Mouse (Mus musculus) intestine, embryonic 14.5 days (tissue): ENCODE measurements around the gene Cmc4. TPM values are rescaled to one million over a fixed set of nuclear protein-coding genes. Genes with fewer than 3 reads are reported as not detected.

Source experiments
- ATAC-seq: fragments of 200-750 bp; cut with Nextera tagmentation; replicated peaks from 2 replicates; pipeline ENCODE4 v1.8.0; 2017; ENCODE audit warnings: low read depth, moderate number of reproducible peaks, moderate TSS enrichment, moderate library complexity; ENCODE audit not compliant: low FRiP score, low TSS enrichment
- DNase-seq: peaks from one replicate; pipeline ENCODE4 v3.0.0-alpha.2; 2018; ENCODE audit warnings: low spot score
- H3K27ac ChIP-seq: fragments of 300-500 bp; sonication (generic); 2 replicates; pipeline ENCODE4 v1.5.1; 2014; ENCODE audit warnings: low read depth, mild to moderate bottlenecking, control low read depth
- H3K27me3 ChIP-seq: fragments of 300-500 bp; sonication (generic); replicated peaks from 2 replicates; pipeline ENCODE4 v1.6.1; 2014; ENCODE audit warnings: low read length, control low read depth; ENCODE audit not compliant: control insufficient read depth, insufficient read depth
- H3K36me3 ChIP-seq: fragments of 300-500 bp; sonication (generic); 2 replicates; pipeline ENCODE4 v1.6.1; 2014; ENCODE audit warnings: low read length, control low read depth; ENCODE audit not compliant: control insufficient read depth, insufficient read depth
- H3K4me1 ChIP-seq: fragments of 300-500 bp; sonication (generic); replicated peaks from 2 replicates; pipeline ENCODE4 v1.6.1; 2014; ENCODE audit warnings: low read length, control low read depth, mixed read lengths; ENCODE audit not compliant: control insufficient read depth, insufficient read depth
- H3K4me2 ChIP-seq: fragments of 300-500 bp; sonication (generic); 2 replicates; pipeline ENCODE4 v1.6.1; 2014; ENCODE audit warnings: low read length
- H3K4me3 ChIP-seq: fragments of 300-500 bp; sonication (generic); 2 replicates; pipeline ENCODE4 v1.5.1; 2014; ENCODE audit warnings: low read depth, low read length, control low read depth, mixed read lengths
- H3K9ac ChIP-seq: fragments of 300-500 bp; sonication (generic); 2 replicates; pipeline ENCODE4 v1.6.1; 2014; ENCODE audit warnings: mild to moderate bottlenecking, low read length
- H3K9me3 ChIP-seq: fragments of 300-500 bp; sonication (generic); 2 replicates; pipeline ENCODE4 v1.6.1; 2016; ENCODE audit warnings: low read length, control low read depth; ENCODE audit not compliant: control insufficient read depth
- WGBS: fragments of 180-500 bp; shearing (Covaris S2); extraction: QIAGEN DNeasy Blood & Tissue Kit; methylation state at CpG from one replicate; pipeline ENCODE4 v1.1.7; 2014; 5-methylcytosine and 5-hydroxymethylcytosine counted together
- polyA plus RNA-seq: library from polyadenylated mRNA; unstranded; fragments of >200 nt; fragmentation: Nextera tagmentation; extraction: Ambion mirVana; gene quantifications from 2 replicates; pipeline ENCODE4 v1.2.1, GENCODE M21; 2014

The Cmc4 gene
- 23.7 and 24.3 TPM in 2 replicates for polyA plus RNA-seq

DNA sequence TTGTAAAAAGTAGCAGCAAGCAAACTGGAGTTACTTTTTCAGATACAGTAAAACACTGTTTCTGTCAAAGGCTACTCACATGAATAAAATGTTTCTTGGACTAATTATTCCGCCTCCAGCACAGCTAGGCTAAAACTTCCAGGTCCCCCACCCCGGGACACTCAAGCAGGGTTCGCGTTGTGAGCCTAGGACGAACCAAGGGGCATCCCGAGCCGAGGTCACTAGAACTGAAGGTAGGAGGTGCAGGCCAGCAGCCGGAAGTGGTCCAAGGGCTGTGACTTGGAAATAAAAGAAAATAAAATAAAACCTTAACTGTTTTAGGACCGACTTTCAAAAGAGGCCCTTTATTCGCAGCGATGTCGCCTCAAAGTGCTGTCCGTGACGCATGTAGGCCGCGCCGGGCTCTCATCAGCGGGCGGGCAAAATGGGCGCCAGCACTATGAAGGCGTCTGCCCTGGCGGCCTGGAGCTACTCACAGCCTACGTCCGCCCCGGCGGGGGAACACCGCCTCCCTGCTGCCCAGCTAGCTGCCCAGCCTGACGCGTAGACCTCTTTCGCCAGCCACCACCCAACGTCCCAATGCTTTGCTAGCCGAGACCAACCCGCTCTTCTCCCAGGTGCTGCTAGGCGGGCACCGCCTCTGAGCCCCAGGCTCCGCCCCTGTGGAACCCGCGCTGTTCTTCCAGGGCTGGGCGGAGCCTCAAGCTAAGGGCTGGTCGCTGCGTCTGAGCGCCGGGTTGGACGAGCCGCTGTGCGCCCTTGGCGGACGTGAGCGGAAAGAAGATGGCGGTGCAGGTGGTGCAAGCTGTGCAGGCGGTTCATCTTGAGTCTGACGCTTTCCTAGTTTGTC is at the start of gene Cmc4, which contains the start of the genes Mtcp1 and Brcc3:
Gene Cmc4, minus strand, starts transcription at position 649 of the 850 bp plus-strand sequence.
Gene Mtcp1, minus strand, starts transcription at position 653 of the 850 bp plus-strand sequence.
Gene Brcc3, plus strand, starts transcription at position 693 of the 850 bp plus-strand sequence.
- DNase-seq = peak; percentile 83
- Histone ChIP-seq H3K4me3 (peak within 1 kb of the TSS; percentile 47), H3K9ac (peak within 1 kb of the TSS; percentile 67), H3K27me3 (no peaks in the 10 kb centered on the region), H3K4me2 (peak within 1 kb of the TSS; percentile 54), H3K9me3 (no peaks in the 10 kb centered on the region), H3K4me1 (no peaks in the 10 kb centered on the region), H3K27ac (peak within 1 kb of the TSS; percentile 81), H3K36me3 (no peaks in the 10 kb centered on the region)
- peak; percentile 100 for ATAC-seq
- WGBS = 12% methylated on average over 52 of the region's 52 CpGs

DNA sequence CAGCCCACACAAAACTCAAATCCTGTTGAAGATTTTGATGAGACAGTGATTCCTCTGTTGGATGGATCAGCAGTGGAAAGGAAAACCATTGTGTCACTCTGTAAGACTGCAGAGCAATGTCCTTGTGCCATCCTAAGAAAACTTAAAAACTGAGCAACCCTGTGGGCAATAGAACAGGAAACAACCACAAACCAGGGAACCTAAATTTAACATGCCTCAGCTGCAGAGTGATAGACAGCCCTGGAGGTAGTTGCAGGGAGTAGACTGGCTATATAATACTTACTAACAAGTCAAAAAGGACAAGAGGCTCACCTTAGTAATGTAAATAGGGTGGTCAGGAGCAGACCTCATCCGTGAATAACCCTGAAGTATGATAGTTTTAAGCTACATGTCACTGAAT is 38.2 kb upstream of the Cmc4 start:
- WGBS = 80% methylated on average over 1 of the region's 1 CpGs

DNA sequence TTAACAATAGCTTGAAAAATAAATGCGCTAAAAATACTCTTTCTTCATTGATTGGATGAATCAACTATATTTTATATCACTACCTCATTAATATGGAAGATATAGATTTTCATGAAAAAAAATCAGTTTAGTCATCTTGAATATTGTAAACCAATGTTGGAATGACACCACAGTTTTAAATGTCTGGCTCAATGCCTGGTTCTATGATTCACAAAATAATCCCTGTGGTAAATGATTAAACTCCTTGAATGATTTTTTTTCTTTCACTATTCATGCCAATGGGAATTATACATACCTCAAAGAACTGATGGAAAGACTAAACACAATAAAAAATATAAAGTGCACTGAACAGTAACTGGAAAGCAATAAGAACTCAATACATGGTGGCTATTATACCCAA is 6.7 kb downstream of the Cmc4 start:
- no peak overlapping the region for H3K4me2 ChIP-seq
- DNase-seq (no peak), ATAC-seq (no peak)
- H3K4me3 ChIP-seq = no peak overlapping the region
- no peaks in the 10 kb centered on the region for H3K9me3 ChIP-seq
- H3K27me3 ChIP-seq = no peaks in the 10 kb centered on the region
- H3K4me1 ChIP-seq = no peaks in the 10 kb centered on the region
- no peak overlapping the region for H3K9ac ChIP-seq
- H3K36me3 ChIP-seq = no peaks in the 10 kb centered on the region
- no peak overlapping the region for H3K27ac ChIP-seq
- 95% methylated on average over 1 of the region's 1 CpGs for WGBS

More for the DNA sequence above, 38.2 kb upstream of the Cmc4 start:
- no peak overlapping the region for H3K27ac ChIP-seq
- DNase-seq = no peak
- H3K9ac ChIP-seq = no peak overlapping the region
- no peaks in the 10 kb centered on the region for H3K9me3 ChIP-seq
- H3K27me3 ChIP-seq = no peaks in the 10 kb centered on the region
- H3K36me3 ChIP-seq = peaks cover 19% of the 10 kb centered on the region; the same call in 1 of the 2 replicates
- H3K4me1 ChIP-seq = no peaks in the 10 kb centered on the region
- ATAC-seq = no peak
- H3K4me3 ChIP-seq = no peak overlapping the region
- no peak overlapping the region for H3K4me2 ChIP-seq

DNA sequence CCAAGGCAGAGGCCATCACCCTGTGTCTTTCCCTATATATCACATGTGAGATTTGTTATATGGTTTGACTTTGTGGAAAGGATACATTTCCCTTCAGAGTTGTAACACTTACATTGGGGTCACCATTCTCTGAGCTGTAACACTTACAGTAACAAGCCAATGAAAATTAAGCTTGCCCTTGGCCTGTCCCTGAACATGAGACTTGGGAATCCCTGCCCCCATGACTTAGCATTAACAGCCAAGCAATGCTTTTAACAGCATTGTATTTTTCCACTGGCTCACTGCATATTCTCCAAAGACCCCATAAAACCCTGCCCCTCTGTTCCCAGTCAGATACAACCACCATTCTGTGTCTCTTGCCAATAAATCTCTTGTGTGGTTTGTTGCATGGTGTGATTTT is 13.0 kb downstream of the Cmc4 start:
- ATAC-seq (no peak), DNase-seq (no peak)
- H3K9ac ChIP-seq = no peak overlapping the region
- H3K36me3 ChIP-seq = 0 out of 2 replicates have a peak, but pooled peaks cover 7% of the 10 kb centered on the region
- H3K4me2 ChIP-seq = no peak overlapping the region
- H3K9me3 ChIP-seq = no peaks in the 10 kb centered on the region
- no peak overlapping the region for H3K4me3 ChIP-seq
- H3K27ac ChIP-seq = no peak overlapping the region
- no peaks in the 10 kb centered on the region for H3K4me1 ChIP-seq
- no peaks in the 10 kb centered on the region for H3K27me3 ChIP-seq

DNA sequence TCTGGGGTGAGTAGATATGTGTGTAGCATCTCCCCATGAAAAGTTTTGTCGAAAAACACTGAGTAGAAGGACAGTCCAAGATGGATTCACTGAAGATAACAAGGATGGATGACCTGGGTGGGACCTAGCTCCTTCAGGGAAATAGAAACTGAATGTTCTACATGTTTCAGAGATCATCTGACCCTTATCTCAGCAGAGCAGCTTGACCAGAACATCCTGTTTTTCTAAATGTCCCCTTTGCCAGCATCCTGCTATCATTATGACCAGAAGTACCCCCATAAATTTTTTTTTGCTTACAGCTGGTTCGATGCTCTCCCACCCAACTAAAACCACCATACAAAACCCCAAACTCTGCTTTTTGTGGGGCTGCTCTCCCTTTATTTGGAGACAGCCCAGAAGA is 13.7 kb downstream of the Cmc4 start:
- no peaks in the 10 kb centered on the region for H3K9me3 ChIP-seq
- H3K36me3 ChIP-seq = 0 out of 2 replicates have a peak, but pooled peaks cover 7% of the 10 kb centered on the region
- H3K27ac ChIP-seq = no peak overlapping the region
- no peak overlapping the region for H3K4me2 ChIP-seq
- H3K4me3 ChIP-seq = no peak overlapping the region
- H3K4me1 ChIP-seq = no peaks in the 10 kb centered on the region
- no peak for DNase-seq
- no peak overlapping the region for H3K9ac ChIP-seq
- no peaks in the 10 kb centered on the region for H3K27me3 ChIP-seq
- whole genome bisulfite sequencing = 77% methylated on average over 2 of the region's 2 CpGs
- no peak for ATAC-seq

DNA sequence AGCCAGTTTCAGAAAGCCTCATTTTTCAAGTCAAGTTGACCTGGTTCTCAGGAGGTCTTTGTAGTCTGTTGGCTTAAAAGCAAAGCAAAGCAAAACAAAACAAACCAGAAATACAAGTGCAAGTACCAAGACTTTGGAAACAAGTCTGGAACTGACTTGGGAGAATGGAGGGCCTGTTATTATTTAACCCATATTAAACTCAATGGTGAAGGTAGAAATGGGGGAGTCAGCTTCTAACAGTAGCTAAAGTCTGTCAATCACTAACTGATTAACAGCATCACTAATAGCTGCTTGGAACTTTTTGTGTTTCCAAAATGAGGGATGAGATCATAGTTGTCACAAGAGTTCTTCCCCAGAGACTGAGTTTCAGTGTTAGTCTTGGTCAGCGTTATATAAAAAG is 16.9 kb downstream of the Cmc4 start:
- H3K4me3 ChIP-seq = no peak overlapping the region
- ATAC-seq = no peak
- H3K9me3 ChIP-seq = no peaks in the 10 kb centered on the region
- DNase-seq = no peak
- WGBS = 74% methylated on average over 1 of the region's 1 CpGs
- H3K4me1 ChIP-seq = no peaks in the 10 kb centered on the region
- no peak overlapping the region for H3K4me2 ChIP-seq
- no peak overlapping the region for H3K9ac ChIP-seq
- H3K36me3 ChIP-seq = 0 out of 2 replicates have a peak, but pooled peaks cover 6% of the 10 kb centered on the region
- H3K27ac ChIP-seq = no peak overlapping the region
- no peaks in the 10 kb centered on the region for H3K27me3 ChIP-seq

DNA sequence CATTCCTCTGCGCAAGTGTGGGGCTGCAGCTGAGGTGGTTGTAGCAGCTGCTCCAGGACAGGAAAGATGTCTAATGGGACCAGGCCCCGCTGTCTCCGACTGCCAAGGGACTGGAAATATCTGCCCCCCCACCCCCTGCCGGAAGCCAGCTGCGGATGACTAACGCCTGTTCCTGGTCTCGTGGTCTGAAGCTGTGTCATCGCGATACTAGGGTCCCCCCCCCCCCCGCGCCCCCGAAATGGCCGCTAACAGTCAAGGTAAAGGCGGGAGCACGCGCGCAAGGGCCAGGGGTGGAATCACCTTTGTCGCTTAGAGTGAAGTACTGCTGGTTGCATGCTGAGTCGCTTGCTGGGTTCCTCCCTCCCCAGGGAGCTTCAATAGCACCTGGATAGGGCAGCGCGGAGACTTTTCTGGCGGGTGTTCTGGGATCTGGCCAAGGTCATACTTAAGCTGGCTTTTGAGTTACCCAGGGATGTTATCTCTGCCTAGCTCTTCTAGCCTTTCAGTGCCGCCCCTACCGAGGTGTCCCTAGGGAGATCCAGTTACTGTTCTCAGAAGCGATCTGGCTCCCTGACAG is 34.1 kb downstream of the Cmc4 start, which contains the start of the genes Fundc2 and F8:
Gene Fundc2, plus strand, starts transcription at position 205 of the 577 bp plus-strand sequence.
Gene F8, minus strand, starts transcription at position 421 of the 577 bp plus-strand sequence.
- Histone ChIP-seq H3K4me1 (no peaks in the 10 kb centered on the region), H3K9ac (peak within 1 kb of the TSS; percentile 69), H3K27me3 (no peaks in the 10 kb centered on the region), H3K9me3 (no peaks in the 10 kb centered on the region), H3K4me3 (peak within 1 kb of the TSS; percentile 51), H3K36me3 (no peaks in the 10 kb centered on the region), H3K27ac (peak within 1 kb of the TSS; percentile 79), H3K4me2 (peak within 1 kb of the TSS; percentile 51)
- DNase-seq (peak; percentile 87), ATAC-seq (peak; percentile 95)
- 9% methylated on average over 24 of the region's 25 CpGs for WGBS

DNA sequence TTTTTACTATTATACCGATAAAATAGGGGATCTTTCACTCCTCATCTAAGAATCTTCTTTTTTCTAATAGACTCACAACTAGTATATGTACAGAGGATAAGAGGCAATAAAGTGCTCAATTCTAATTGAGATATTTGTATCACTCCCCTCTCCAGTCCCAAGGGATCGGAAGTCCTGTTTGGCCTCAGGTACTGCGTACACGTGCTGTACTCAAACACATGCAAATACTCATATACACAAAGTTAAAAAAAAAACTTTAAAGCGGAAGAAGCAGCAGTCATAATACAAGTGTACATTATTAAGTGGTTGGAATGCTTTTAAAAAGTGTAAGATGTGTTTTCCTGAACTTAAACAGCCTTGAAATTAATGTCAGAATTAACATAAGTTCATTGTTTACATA is 34.7 kb downstream of the Cmc4 start:
- Histone ChIP-seq H3K4me3 (peak overlapping the region; percentile 51), H3K4me1 (no peaks in the 10 kb centered on the region), H3K4me2 (peak overlapping the region; percentile 51), H3K27ac (no peak overlapping the region), H3K27me3 (no peaks in the 10 kb centered on the region), H3K9ac (peak overlapping the region; percentile 30; the same call in 1 of the 2 replicates), H3K36me3 (no peaks in the 10 kb centered on the region), H3K9me3 (no peaks in the 10 kb centered on the region)
- ATAC-seq (0 out of 2 replicates have a peak, but pooled peaks have one; percentile 10), DNase-seq (no peak)
- 60% methylated on average over 5 of the region's 5 CpGs for WGBS
